Mouse (Mus musculus) embryonic fibroblast, embryonic 13.5 days (primary cell): Measurements from ENCODE around the gene Scn4a.

ENCODE experiments used
- CTCF ChIP-seq: IDR thresholded peaks from 2 replicates; pipeline ENCODE4 v1.5.1; 2011; ENCODE audit warnings: mild to moderate bottlenecking, control low read depth, low read length, moderate library complexity, borderline replicate concordance; ENCODE audit not compliant: insufficient read depth
- POLR2A ChIP-seq: IDR thresholded peaks from 2 replicates; pipeline ENCODE4 v1.6.1; 2011; ENCODE audit warnings: low read depth, mild to moderate bottlenecking, control low read depth, low read length, moderate library complexity

DNA sequence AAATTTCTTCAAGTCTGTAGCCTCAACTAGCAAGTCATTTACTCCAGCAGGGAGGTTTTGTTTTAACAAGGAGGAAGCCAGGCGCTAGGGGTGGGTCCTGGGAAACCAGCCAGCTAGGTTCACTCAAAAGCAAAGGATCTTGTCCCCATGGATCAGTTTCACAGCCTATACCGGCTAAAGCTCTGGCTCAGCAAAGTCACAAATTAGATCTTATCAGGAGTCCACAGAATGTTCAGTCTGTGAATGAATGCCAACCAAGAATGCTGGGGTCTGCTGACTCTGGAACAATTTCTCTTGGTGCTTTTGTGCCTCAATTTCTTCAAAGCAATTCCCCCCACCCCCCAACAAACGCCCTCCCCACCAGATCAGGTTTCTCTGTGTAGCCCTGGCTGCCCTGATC, 36.5 kb upstream of the Scn4a start:
- no peak for TF ChIP-seq CTCF
- TF ChIP-seq POLR2A = no peak
